Mouse (Mus musculus) gastrocnemius, postnatal 25 days (tissue): ENCODE data around the gene Gm26938. TPM values are rescaled to one million over a fixed set of nuclear protein-coding genes. Genes with fewer than 3 reads are reported as not detected.

Experiments used
- DNase-seq: peaks from one replicate; pipeline ENCODE4 v3.0.0; 2022
- microRNA-seq, 2 experiments: library from miRNA; unstranded; fragments of <30 nt; microRNA quantifications; one replicate each; pipeline ENCODE4 v1.2.0; 2021; ENCODE audit warnings: borderline replicate concordance in 2 of 2
- total RNA-seq, 2 experiments: library from RNA; stranded (reverse); gene quantifications; 1 replicate in 1 of 2; 2 replicates in 1 of 2; pipeline ENCODE4 v1.2.3; 2021

The Gm26938 gene
- total RNA-seq, 2 experiments from 2014 or later = not detected

- no peak for DNase-seq
These were observed 32.1 kb downstream of the Gm26938 start for GRCm38 (mm10) chr5:139794137-139794536.

GRCm38 (mm10) chr5:139793338-139794089 lies 32.7 kb downstream of the Gm26938 start:
- DNase-seq = peak; percentile 54

GRCm38 (mm10) chr5:139792966-139793337 lies 33.3 kb downstream of the Gm26938 start:
- no peak for DNase-seq

GRCm38 (mm10) chr5:139792159-139792775 lies 33.9 kb downstream of the Gm26938 start:
- no peak for DNase-seq

GRCm38 (mm10) chr5:139791227-139792158 lies 34.7 kb downstream of the Gm26938 start, which contains the start of gene Mafk:
Gene Mafk (plus strand): TSS chr5:139791513.
- peak; percentile 97 for DNase-seq

GRCm38 (mm10) chr5:139789466-139789865 lies 36.7 kb downstream of the Gm26938 start:
- DNase-seq = no peak

GRCm38 (mm10) chr5:139781406-139781805 lies 44.8 kb downstream of the Gm26938 start:
- DNase-seq = no peak

GRCm38 (mm10) chr5:139776966-139777365 lies 49.2 kb downstream of the Gm26938 start:
- DNase-seq = no peak

GRCm38 (mm10) chr5:139775216-139775926 lies 50.8 kb downstream of the Gm26938 start, which contains the start of gene Ints1:
Gene Ints1 (minus strand): TSS chr5:139775674.
- peak; percentile 89 for DNase-seq

GRCm38 (mm10) chr5:139768216-139768615 lies 58.0 kb downstream of the Gm26938 start:
- DNase-seq = no peak

- DNase-seq = no peak
These were observed 61.9 kb downstream of the Gm26938 start for GRCm38 (mm10) chr5:139764296-139764695.

GRCm38 (mm10) chr5:139758096-139758495 lies 68.1 kb downstream of the Gm26938 start:
- no peak for DNase-seq

Small RNAs within 50 kb of the gene (microRNA-seq; reads per million reads assigned to microRNA genes)
- gene Mir7037 = 0 reads per million in 2 experiments

Other genes with a start within 250 kb of the Gm26938 start
- 1 to 10 TPM in 1 of 2 experiments, under 1 TPM in 1; 0.64 to 1.3 TPM for gene Micall2, start 90.1 kb downstream of the Gm26938 start, total RNA-seq
- gene Ints1, start 50.7 kb downstream of the Gm26938 start, total RNA-seq = 10 to 100 TPM; 25.6 to 32.1 TPM
- gene Mafk, start 34.9 kb downstream of the Gm26938 start, total RNA-seq = 10 to 100 TPM; 12.9 to 17.5 TPM
- under 1 TPM; 0.80 to 0.87 TPM for gene Tmem184a, start 6.5 kb downstream of the Gm26938 start, total RNA-seq
- gene Psmg3, start 478 bp upstream of the Gm26938 start, total RNA-seq = 1 to 10 TPM; 7.4 to 9.2 TPM
- gene Elfn1, start 81.5 kb upstream of the Gm26938 start, total RNA-seq = not detected